Mouse (Mus musculus) G1E (cell line): Measurements from ENCODE around the gene Ptprm. TPM values are rescaled to one million over a fixed set of nuclear protein-coding genes. Genes with fewer than 3 reads are reported as not detected.

ENCODE experiments used
- ATAC-seq: 2 replicates; pipeline ENCODE4 v1.8.0; 2016; ENCODE audit warnings: mild to moderate bottlenecking; ENCODE audit not compliant: insufficient number of reproducible peaks, poor library complexity, low FRiP score, severe bottlenecking; ENCODE audit errors: extremely low read depth
- DNase-seq: peaks from one replicate; pipeline ENCODE4 v3.0.0; 2012; ENCODE audit warnings: low spot score
- H3K27me3 ChIP-seq: 2 replicates; pipeline ENCODE4 v1.6.1; 2012; ENCODE audit warnings: mild to moderate bottlenecking, low read length, inconsistent platforms; ENCODE audit not compliant: insufficient read depth
- H3K36me3 ChIP-seq: replicated peaks from 2 replicates; pipeline ENCODE3; 2012; ENCODE audit warnings: mild to moderate bottlenecking, inconsistent platforms
- H3K4me1 ChIP-seq: 2 replicates; pipeline ENCODE4 v1.6.1; 2012; ENCODE audit warnings: low read depth, low read length, inconsistent platforms, mixed read lengths; ENCODE audit not compliant: insufficient read depth
- H3K4me3 ChIP-seq: 2 replicates; pipeline ENCODE4 v1.5.1; 2012; ENCODE audit warnings: low read depth, mild to moderate bottlenecking, inconsistent platforms, low read length, moderate library complexity, mixed read lengths
- H3K9me3 ChIP-seq: replicated peaks from 2 replicates; pipeline ENCODE4 v1.6.1; 2012; ENCODE audit warnings: inconsistent platforms
- CTCF ChIP-seq: IDR thresholded peaks from 2 replicates; pipeline ENCODE4 v1.5.1; 2012; ENCODE audit warnings: low read depth, low read length, inconsistent platforms, mixed read lengths
- GATA1 ChIP-seq: IDR thresholded peaks from 2 replicates; pipeline ENCODE4 v1.6.1; 2012; ENCODE audit warnings: borderline replicate concordance, low read length, inconsistent platforms, mixed read lengths
- GATA2 ChIP-seq: IDR thresholded peaks from 2 replicates; pipeline ENCODE4 v1.6.1; 2012; ENCODE audit warnings: low read depth, low read length, inconsistent platforms, borderline replicate concordance
- POLR2AphosphoS5 ChIP-seq: IDR thresholded peaks from 2 replicates; pipeline ENCODE4 v1.6.1; 2012; ENCODE audit warnings: low read depth, low read length, inconsistent platforms; ENCODE audit not compliant: insufficient replicate concordance
- TAL1 ChIP-seq: conservative IDR thresholded peaks from 2 replicates; pipeline ENCODE4 v1.6.1; 2012; ENCODE audit warnings: low read depth, low read length, inconsistent platforms, mixed read lengths
- polyA plus RNA-seq: library from polyadenylated mRNA; stranded (reverse); fragments of >175 nt; gene quantifications from 2 replicates; pipeline ENCODE4 v1.2.3, GENCODE M21; 2012
- total RNA-seq, 2 experiments: library from RNA; stranded (forward) in 1 of 2; stranded (reverse) in 1 of 2; fragments of 200-1000 nt in 1 of 2; fragments of >200 nt in 1 of 2; fragmentation: Nextera tagmentation in 1 of 2; gene quantifications; 2 replicates each; pipeline ENCODE4 v1.2.3; 2014 to 2017

The Ptprm gene
- total and polyA plus RNA-seq, 3 experiments = 0.27 TPM; not detected in 2

- peaks cover 50% of the 10 kb centered on the region for H3K9me3 ChIP-seq
- no peak for ATAC-seq
- H3K4me3 ChIP-seq = no peak overlapping the region
- H3K27me3 ChIP-seq = no peaks in the 10 kb centered on the region
- H3K4me1 ChIP-seq = no peaks in the 10 kb centered on the region
- no peak for DNase-seq
- TF ChIP-seq TAL1 (no peak), GATA1 (no peak), POLR2AphosphoS5 (no peak)
- H3K36me3 ChIP-seq = no peaks in the 10 kb centered on the region
These were observed 45.8 kb downstream of the Ptprm start for GRCm38 (mm10) chr17:67308421-67308820.

DNA sequence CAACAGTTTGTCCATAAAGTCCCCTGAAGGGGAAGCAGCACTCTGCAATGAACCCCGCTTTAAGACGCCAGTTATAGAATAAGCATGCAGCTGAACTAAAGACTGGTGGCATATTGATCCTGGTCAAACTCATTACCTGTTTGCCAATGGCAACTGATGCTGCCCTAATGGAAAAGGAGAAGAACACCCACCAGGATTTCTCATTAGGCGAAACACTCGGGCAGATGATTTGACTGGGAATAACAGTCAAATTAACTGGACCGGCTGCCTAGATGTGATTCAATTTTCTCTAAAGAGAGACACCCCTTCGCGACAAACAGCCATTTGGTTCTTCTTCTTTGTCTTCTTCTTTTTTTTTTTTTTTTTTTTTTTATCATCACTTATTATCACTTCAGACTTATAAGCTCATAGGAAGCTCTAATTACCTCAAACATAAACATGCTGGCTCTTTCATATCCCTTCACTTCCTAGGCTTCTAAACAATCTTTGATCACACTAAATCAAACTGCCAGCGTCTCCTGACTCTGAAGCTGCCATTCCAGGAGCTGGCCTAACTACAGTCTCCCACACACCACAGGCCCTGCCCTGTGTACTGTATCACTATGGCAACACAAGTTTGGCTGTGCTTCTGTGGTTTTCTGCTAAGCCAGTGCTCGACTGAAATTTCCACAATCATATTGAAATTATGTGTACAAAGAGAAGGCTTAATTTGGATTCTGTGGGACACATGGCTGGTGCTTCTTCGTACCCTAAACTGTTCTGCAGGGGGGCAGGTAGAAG, 48.0 kb downstream of the Ptprm start:
- TF ChIP-seq POLR2AphosphoS5 (no peak), TAL1 (no peak), GATA1 (no peak), CTCF (no peak), GATA2 (no peak)
- Histone ChIP-seq H3K27me3 (no peaks in the 10 kb centered on the region), H3K4me1 (no peaks in the 10 kb centered on the region), H3K36me3 (no peaks in the 10 kb centered on the region), H3K4me3 (no peak overlapping the region), H3K9me3 (peaks cover 45% of the 10 kb centered on the region)
- ATAC-seq (no peak), DNase-seq (no peak)

- Histone ChIP-seq H3K27me3 (no peaks in the 10 kb centered on the region), H3K4me3 (no peak overlapping the region), H3K9me3 (peaks cover 51% of the 10 kb centered on the region), H3K4me1 (no peaks in the 10 kb centered on the region), H3K36me3 (no peaks in the 10 kb centered on the region)
- ATAC-seq (no peak), DNase-seq (no peak)
- no peak for TF ChIP-seq TAL1
- no peak for TF ChIP-seq GATA1
- TF ChIP-seq CTCF = no peak
- no peak for TF ChIP-seq POLR2AphosphoS5
- no peak for TF ChIP-seq GATA2
These were observed 49.4 kb downstream of the Ptprm start for GRCm38 (mm10) chr17:67304831-67305230.

DNA sequence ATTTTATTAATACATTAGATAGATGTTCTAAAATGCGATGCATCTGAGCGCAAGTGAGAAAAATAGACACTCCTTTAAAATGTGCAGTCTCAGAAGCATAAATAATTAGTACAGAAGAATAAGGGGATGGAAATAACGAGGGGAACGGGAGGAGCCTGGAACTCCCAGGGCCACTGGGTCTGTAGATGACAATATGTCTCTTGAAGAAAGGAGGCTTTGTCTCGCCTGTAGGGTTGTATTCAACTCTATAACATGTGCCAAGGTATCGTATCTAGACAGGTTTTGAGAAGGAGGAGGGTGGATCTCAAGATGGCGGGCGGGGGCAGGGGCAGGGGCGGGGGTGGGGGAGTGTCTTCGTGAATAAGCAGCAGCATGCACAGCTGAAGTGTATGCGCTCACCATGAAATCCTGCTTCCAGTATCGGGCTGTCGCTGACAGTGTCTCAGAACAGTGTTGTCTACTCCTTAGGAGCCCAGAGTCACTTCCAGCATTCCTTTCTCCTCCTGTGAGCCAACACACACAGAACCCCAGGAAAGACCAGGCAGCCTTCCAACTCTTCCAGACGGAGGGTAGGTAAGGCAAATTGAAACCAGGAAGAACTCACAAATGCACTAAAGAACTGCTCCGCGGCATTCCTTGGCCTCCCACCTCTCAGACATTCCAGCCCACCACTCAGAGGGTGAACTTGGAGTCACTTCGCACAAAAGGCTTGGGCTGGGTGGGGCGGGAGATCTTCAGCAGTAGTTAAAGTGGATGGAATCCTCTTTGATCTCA, 50.7 kb downstream of the Ptprm start:
- no peak for ATAC-seq
- no peaks in the 10 kb centered on the region for H3K27me3 ChIP-seq
- H3K4me3 ChIP-seq = no peak overlapping the region
- no peaks in the 10 kb centered on the region for H3K4me1 ChIP-seq
- H3K9me3 ChIP-seq = peaks cover 51% of the 10 kb centered on the region
- no peaks in the 10 kb centered on the region for H3K36me3 ChIP-seq
- DNase-seq = no peak
- TF ChIP-seq GATA1 = no peak
- no peak for TF ChIP-seq TAL1
- no peak for TF ChIP-seq GATA2
- TF ChIP-seq CTCF = no peak
- TF ChIP-seq POLR2AphosphoS5 = no peak

- Histone ChIP-seq H3K36me3 (no peaks in the 10 kb centered on the region), H3K9me3 (peaks cover 54% of the 10 kb centered on the region), H3K27me3 (no peaks in the 10 kb centered on the region), H3K4me3 (no peak overlapping the region), H3K4me1 (no peaks in the 10 kb centered on the region)
- DNase-seq (no peak), ATAC-seq (no peak)
- no peak for TF ChIP-seq POLR2AphosphoS5
- TF ChIP-seq GATA2 = no peak
- no peak for TF ChIP-seq CTCF
- no peak for TF ChIP-seq GATA1
- no peak for TF ChIP-seq TAL1
These were observed 51.7 kb downstream of the Ptprm start for GRCm38 (mm10) chr17:67302569-67302968.

GRCm38 (mm10) chr17:67302074-67302473, 52.2 kb downstream of the Ptprm start:
- no peaks in the 10 kb centered on the region for H3K36me3 ChIP-seq
- DNase-seq (no peak), ATAC-seq (no peak)
- H3K4me1 ChIP-seq = no peaks in the 10 kb centered on the region
- no peak overlapping the region for H3K4me3 ChIP-seq
- TF ChIP-seq GATA2 (no peak), POLR2AphosphoS5 (no peak), CTCF (no peak), GATA1 (no peak), TAL1 (no peak)
- H3K27me3 ChIP-seq = no peaks in the 10 kb centered on the region
- H3K9me3 ChIP-seq = peaks cover 54% of the 10 kb centered on the region
